Mouse (Mus musculus): ENCODE measurements around the gene Cd27. TPM values are rescaled to one million over a fixed set of nuclear protein-coding genes. Genes with fewer than 3 reads are reported as not detected.
"Not testable (repeated sequence)": the region's sequence is repeated elsewhere in the genome, so short reads cannot be mapped to it uniquely, and the experiment has no call there.

The Cd27 gene
- total RNA-seq, 1 experiment, result 0.22 TPM

GRCm38 (mm10) chr6:125268799-125269198, 32.0 kb upstream of the Cd27 start:
- TF ChIP-seq HCFC1 (IDR thresholded peaks at IDR 0.05; ENCODE audit: borderline replicate concordance, insufficient read depth, low read length) (no peak), ZNF384 (IDR thresholded peaks at IDR 0.05; ENCODE audit: low read depth, low read length) (no peak), MAFK (IDR thresholded peaks at IDR 0.05; ENCODE audit: insufficient read depth, low read depth, low read length) (no peak), ZC3H11A (IDR thresholded peaks at IDR 0.05; ENCODE audit: borderline replicate concordance, low read depth, low read length) (no peak), CHD2 (IDR thresholded peaks at IDR 0.05; ENCODE audit: low read depth, low read length) (no peak)
- no peak for DNase-seq (ENCODE audit: low read depth, low spot score)
- no peak overlapping the region for H3K27ac ChIP-seq (ENCODE audit: insufficient read depth, low read depth, low read length, poor library complexity, severe bottlenecking)
- H3K4me1 ChIP-seq (ENCODE audit: control insufficient read depth in 2 of 2, insufficient read depth in 2 of 2, low read length in 2 of 2, poor library complexity in 1 of 2), result peaks cover 0 to 4% of the 10 kb centered on the region in 2 experiments; a peak in 1 of 4 replicates
- H3K9ac ChIP-seq (ENCODE audit: insufficient read depth, low read depth, low read length, poor library complexity, severe bottlenecking), result no peak overlapping the region
- H3K9me3 ChIP-seq (ENCODE audit: control insufficient read depth, insufficient read depth, low read depth, low read length), result no peaks in the 10 kb centered on the region
- no peaks in the 10 kb centered on the region for H3K36me3 ChIP-seq (ENCODE audit: control insufficient read depth, insufficient read depth, low read length, poor library complexity, severe bottlenecking)
- in situ Hi-C loops (cut with MboI; ENCODE audit: low sequenced_read_pairs in 2 of 2, unreplicated experiment in 2 of 2), result no loop called here
- H3K4me3 ChIP-seq (ENCODE audit: insufficient read depth in 1 of 2, low read depth in 1 of 2, low read length in 2 of 2, poor library complexity in 1 of 2, severe bottlenecking in 1 of 2), result no peak overlapping the region

- Histone ChIP-seq H3K36me3 (ENCODE audit: control insufficient read depth, insufficient read depth, low read length, poor library complexity, severe bottlenecking) (no peaks in the 10 kb centered on the region), H3K27ac (ENCODE audit: insufficient read depth, low read depth, low read length, poor library complexity, severe bottlenecking) (no peak overlapping the region), H3K4me3 (ENCODE audit: insufficient read depth in 1 of 2, low read depth in 1 of 2, low read length in 2 of 2, poor library complexity in 1 of 2, severe bottlenecking in 1 of 2) (no peak overlapping the region), H3K4me1 (ENCODE audit: control insufficient read depth in 2 of 2, insufficient read depth in 2 of 2, low read length in 2 of 2, poor library complexity in 1 of 2) (peaks cover 0 to 4% of the 10 kb centered on the region in 2 experiments; a peak in 1 of 4 replicates), H3K9me3 (ENCODE audit: control insufficient read depth, insufficient read depth, low read depth, low read length) (no peaks in the 10 kb centered on the region), H3K9ac (ENCODE audit: insufficient read depth, low read depth, low read length, poor library complexity, severe bottlenecking) (no peak overlapping the region)
- in situ Hi-C loops (cut with MboI; ENCODE audit: low sequenced_read_pairs in 2 of 2, unreplicated experiment in 2 of 2), result no loop called here
- TF ChIP-seq CHD2 (IDR thresholded peaks at IDR 0.05; ENCODE audit: low read depth, low read length) (no peak), HCFC1 (IDR thresholded peaks at IDR 0.05; ENCODE audit: borderline replicate concordance, insufficient read depth, low read length) (no peak), MAFK (IDR thresholded peaks at IDR 0.05; ENCODE audit: insufficient read depth, low read depth, low read length) (no peak), ZC3H11A (IDR thresholded peaks at IDR 0.05; ENCODE audit: borderline replicate concordance, low read depth, low read length) (no peak), ZNF384 (IDR thresholded peaks at IDR 0.05; ENCODE audit: low read depth, low read length) (no peak)
- DNase-seq (ENCODE audit: low read depth, low spot score), result no peak
These were observed 30.7 kb upstream of the Cd27 start for GRCm38 (mm10) chr6:125267469-125267868.

- DNase-seq (ENCODE audit: low read depth, low spot score); H3K27ac ChIP-seq (ENCODE audit: insufficient read depth, low read depth, low read length, poor library complexity, severe bottlenecking); H3K36me3 ChIP-seq (ENCODE audit: control insufficient read depth, insufficient read depth, low read length, poor library complexity, severe bottlenecking); H3K9me3 ChIP-seq (ENCODE audit: control insufficient read depth, insufficient read depth, low read depth, low read length); in situ Hi-C loops (cut with MboI; ENCODE audit: low sequenced_read_pairs in 2 of 2, unreplicated experiment in 2 of 2); H3K9ac ChIP-seq (ENCODE audit: insufficient read depth, low read depth, low read length, poor library complexity, severe bottlenecking); H3K4me3 ChIP-seq (ENCODE audit: insufficient read depth in 1 of 2, low read depth in 1 of 2, low read length in 2 of 2, poor library complexity in 1 of 2, severe bottlenecking in 1 of 2); H3K4me1 ChIP-seq (ENCODE audit: control insufficient read depth in 2 of 2, insufficient read depth in 2 of 2, low read length in 2 of 2, poor library complexity in 1 of 2): not testable (repeated sequence)
These were observed 29.8 kb upstream of the Cd27 start for GRCm38 (mm10) chr6:125266600-125266999.

GRCm38 (mm10) chr6:125266091-125266490, 29.3 kb upstream of the Cd27 start:
- DNase-seq (ENCODE audit: low read depth, low spot score), result no peak
- Histone ChIP-seq H3K9me3 (ENCODE audit: control insufficient read depth, insufficient read depth, low read depth, low read length) (no peaks in the 10 kb centered on the region), H3K4me1 (ENCODE audit: control insufficient read depth in 2 of 2, insufficient read depth in 2 of 2, low read length in 2 of 2, poor library complexity in 1 of 2) (peaks cover 0 to 2% of the 10 kb centered on the region in 2 experiments; a peak in 1 of 4 replicates), H3K4me3 (ENCODE audit: insufficient read depth in 1 of 2, low read depth in 1 of 2, low read length in 2 of 2, poor library complexity in 1 of 2, severe bottlenecking in 1 of 2) (no peak overlapping the region), H3K36me3 (ENCODE audit: control insufficient read depth, insufficient read depth, low read length, poor library complexity, severe bottlenecking) (no peaks in the 10 kb centered on the region), H3K9ac (ENCODE audit: insufficient read depth, low read depth, low read length, poor library complexity, severe bottlenecking) (no peak overlapping the region), H3K27ac (ENCODE audit: insufficient read depth, low read depth, low read length, poor library complexity, severe bottlenecking) (no peak overlapping the region)
- TF ChIP-seq MAFK (IDR thresholded peaks at IDR 0.05; ENCODE audit: insufficient read depth, low read depth, low read length) (no peak), CHD2 (IDR thresholded peaks at IDR 0.05; ENCODE audit: low read depth, low read length) (no peak), ZC3H11A (IDR thresholded peaks at IDR 0.05; ENCODE audit: borderline replicate concordance, low read depth, low read length) (no peak), HCFC1 (IDR thresholded peaks at IDR 0.05; ENCODE audit: borderline replicate concordance, insufficient read depth, low read length) (no peak), ZNF384 (IDR thresholded peaks at IDR 0.05; ENCODE audit: low read depth, low read length) (no peak)
- in situ Hi-C loops (cut with MboI; ENCODE audit: low sequenced_read_pairs in 2 of 2, unreplicated experiment in 2 of 2), result no loop called here

- in situ Hi-C loops (cut with MboI; ENCODE audit: low sequenced_read_pairs in 2 of 2, unreplicated experiment in 2 of 2), result no loop called here
- peaks cover 0 to 1% of the 10 kb centered on the region in 2 experiments; a peak in 1 of 4 replicates for H3K4me1 ChIP-seq (ENCODE audit: control insufficient read depth in 2 of 2, insufficient read depth in 2 of 2, low read length in 2 of 2, poor library complexity in 1 of 2)
- no peak overlapping the region for H3K9ac ChIP-seq (ENCODE audit: insufficient read depth, low read depth, low read length, poor library complexity, severe bottlenecking)
- DNase-seq (ENCODE audit: low read depth, low spot score), result no peak
- no peaks in the 10 kb centered on the region for H3K36me3 ChIP-seq (ENCODE audit: control insufficient read depth, insufficient read depth, low read length, poor library complexity, severe bottlenecking)
- H3K27ac ChIP-seq (ENCODE audit: insufficient read depth, low read depth, low read length, poor library complexity, severe bottlenecking), result no peak overlapping the region
- H3K9me3 ChIP-seq (ENCODE audit: control insufficient read depth, insufficient read depth, low read depth, low read length), result no peaks in the 10 kb centered on the region
- TF ChIP-seq ZNF384 (IDR thresholded peaks at IDR 0.05; ENCODE audit: low read depth, low read length) (no peak), CHD2 (IDR thresholded peaks at IDR 0.05; ENCODE audit: low read depth, low read length) (no peak), MAFK (IDR thresholded peaks at IDR 0.05; ENCODE audit: insufficient read depth, low read depth, low read length) (no peak)
- H3K4me3 ChIP-seq (ENCODE audit: insufficient read depth in 1 of 2, low read depth in 1 of 2, low read length in 2 of 2, poor library complexity in 1 of 2, severe bottlenecking in 1 of 2), result no peak overlapping the region
These were observed 28.4 kb upstream of the Cd27 start for GRCm38 (mm10) chr6:125265239-125265638.
